Mouse (Mus musculus) cortical plate, adult 2 months (tissue): ENCODE measurements around the gene Zfp174.

ENCODE experiments used
- CTCF ChIP-seq: fragments of 200-500 bp; IDR thresholded peaks from 2 replicates; pipeline ENCODE4 v1.5.1; 2011; ENCODE audit warnings: mild to moderate bottlenecking, control low read depth, low read length; ENCODE audit not compliant: insufficient read depth; ENCODE audit errors: extremely low read depth
- POLR2A ChIP-seq: fragments of 200-500 bp; IDR thresholded peaks from 2 replicates; pipeline ENCODE4 v1.6.1; 2011; ENCODE audit warnings: mild to moderate bottlenecking, low read length, control low read depth; ENCODE audit not compliant: insufficient read depth; ENCODE audit errors: extremely low read depth

GRCm38 (mm10) chr16:3842989-3843388 lies 4.1 kb upstream of the Zfp174 start:
- TF ChIP-seq POLR2A (no peak), CTCF (no peak)
